Mouse (Mus musculus) lung, postnatal 4 days (tissue): Measurements from ENCODE around the gene Olfr1361.

Experiments
- DNase-seq, 2 experiments: peaks; one replicate each; pipeline ENCODE4 v3.0.0; 2021

Gene Olfr1361

GRCm38 (mm10) chr13:21663286-21663685, at the start of gene Olfr1361:
Gene Olfr1361 (minus strand): TSS chr13:21663386.
- no peak for DNase-seq

- no peak for DNase-seq
Observed at GRCm38 (mm10) chr13:21711698-21712097, 48.5 kb upstream of the Olfr1361 start.

GRCm38 (mm10) chr13:21710821-21711525, 47.8 kb upstream of the Olfr1361 start:
- DNase-seq: peak; percentile 55 to 81

- DNase-seq: peak; percentile 87 to 92
Observed at GRCm38 (mm10) chr13:21710031-21710711, 47.0 kb upstream of the Olfr1361 start.

- DNase-seq: no peak
Observed at GRCm38 (mm10) chr13:21706669-21707068, 43.5 kb upstream of the Olfr1361 start.

- DNase-seq: no peak
Observed at GRCm38 (mm10) chr13:21697811-21698210, 34.6 kb upstream of the Olfr1361 start, which contains the start of gene Olfr1359. Gene Olfr1359 (plus strand): TSS chr13:21698111.

GRCm38 (mm10) chr13:21677305-21677704, 14.1 kb upstream of the Olfr1361 start, which contains the start of gene Olfr1360:
Gene Olfr1360 (minus strand): TSS chr13:21677405.
- no peak for DNase-seq

GRCm38 (mm10) chr13:21642418-21642817, 20.8 kb downstream of the Olfr1361 start, which contains the start of gene Olfr11:
Gene Olfr11 (minus strand): TSS chr13:21642518.
- DNase-seq: no peak

- no peak for DNase-seq
Observed at GRCm38 (mm10) chr13:21613922-21614321, 49.3 kb downstream of the Olfr1361 start, which contains the start of gene Olfr1362. Gene Olfr1362 (minus strand): TSS chr13:21614022.
